Comparison of ENCODE assay signal across 8 mouse cellular contexts in the genomic region with DNA sequence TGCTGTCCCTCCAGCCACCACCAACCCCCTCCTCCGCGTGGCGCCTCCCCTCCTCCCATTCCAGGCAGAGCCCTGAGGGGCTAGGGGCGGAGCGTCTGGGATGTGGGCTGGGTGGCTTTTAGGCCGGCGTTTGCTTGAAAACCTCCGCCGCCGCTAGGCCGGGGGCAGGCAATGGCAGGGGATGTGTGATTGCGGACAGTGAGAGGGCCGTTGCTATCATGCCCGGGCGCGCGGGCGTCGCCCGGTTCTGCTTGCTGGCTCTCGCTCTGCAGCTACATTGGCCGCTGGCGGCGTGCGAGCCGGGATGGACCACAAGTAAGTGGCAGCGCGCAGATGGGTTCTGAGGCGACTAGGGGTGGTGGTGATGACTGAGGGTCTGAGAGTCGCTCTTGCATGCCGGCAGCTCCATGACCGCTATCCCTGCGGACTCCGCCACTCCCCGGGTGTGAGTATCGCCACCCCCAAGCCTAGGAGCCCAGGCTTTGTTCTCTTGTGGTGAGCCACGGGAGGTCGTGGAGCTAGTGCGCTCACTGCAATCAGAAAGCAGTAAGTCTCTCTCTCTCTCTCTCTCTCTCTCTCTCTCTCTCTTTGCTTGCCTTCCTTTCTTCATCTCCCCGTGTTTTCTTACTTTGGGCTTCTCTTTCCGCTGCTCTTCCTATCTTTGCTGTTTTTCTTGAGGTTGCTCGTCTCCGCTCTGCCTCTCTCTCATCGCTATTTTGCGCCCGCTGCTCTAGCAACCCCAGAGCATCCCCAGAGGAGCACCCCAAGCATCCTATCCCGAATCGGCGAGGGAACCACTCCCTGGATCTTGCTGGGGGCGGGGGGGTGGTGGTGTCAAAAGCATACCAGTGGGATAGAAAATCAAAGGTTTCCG. TPM values are rescaled to one million over a fixed set of nuclear protein-coding genes. Genes with fewer than 3 reads are reported as not detected.
DNase-seq lines count a peak whose midpoint lies in the region; ATAC-seq and TF ChIP-seq lines count a peak whose summit lies in the region.

A gene (plus strand): TSS at position 97 of the 874 bp plus-strand sequence.

- TF ChIP-seq POLR2A in lung, adult 2 months (IDR thresholded peaks at IDR 0.05; ENCODE audit: borderline replicate concordance, extremely low read depth, low read depth, low read length) = peak; percentile 69; the same call in 1 of the 2 replicates

- H3K4me2 ChIP-seq in forebrain, embryonic 16.5 days (ENCODE audit: low read length) = peak within 1 kb of the TSS; percentile 64
- H3K4me2 ChIP-seq in neural tube, embryonic 15.5 days = peak within 1 kb of the TSS; percentile 68

- H3K4me1 ChIP-seq in E14TG2a.4 (replicated peaks; ENCODE audit: low read depth, low read length) = peaks cover 71% of the 10 kb centered on the region
- H3K4me1 ChIP-seq in forebrain, embryonic 16.5 days (replicated peaks; ENCODE audit: control insufficient read depth, insufficient read depth, low read length) = peaks cover 18% of the 10 kb centered on the region
- peaks cover 6% of the 10 kb centered on the region for H3K4me1 ChIP-seq in lung, adult 2 months (ENCODE audit: control insufficient read depth, insufficient read depth, low read length)
- H3K4me1 ChIP-seq in neural tube, embryonic 15.5 days = peaks cover 26% of the 10 kb centered on the region

- H3K9ac ChIP-seq in forebrain, embryonic 16.5 days (replicated peaks; ENCODE audit: low read depth, low read length) = peak within 1 kb of the TSS; percentile 98
- H3K9ac ChIP-seq in neural tube, embryonic 15.5 days (replicated peaks) = peak within 1 kb of the TSS; percentile 81

- WGBS in forebrain, embryonic 16.5 days = under 1% methylated on average over 51 of the region's 51 CpGs
- 1% methylated on average over 49 of the region's 51 CpGs for WGBS in lung, adult 2 months
- WGBS in neural tube, embryonic 15.5 days = under 1% methylated on average over 50 of the region's 51 CpGs

- peak; percentile 90 for ATAC-seq in forebrain, embryonic 16.5 days
- ATAC-seq in neural tube, embryonic 15.5 days (ENCODE audit: low FRiP score) = peak; percentile 90

- TF ChIP-seq CTCF in E14TG2a.4 (conservative IDR thresholded peaks at IDR 0.05; ENCODE audit: low read length) = no peak
- TF ChIP-seq CTCF in lung, adult 2 months (IDR thresholded peaks at IDR 0.05; ENCODE audit: insufficient read depth, low read length) = no peak

- H3K27me3 ChIP-seq in E14TG2a.4 (ENCODE audit: insufficient read depth, low read length) = no peaks in the 10 kb centered on the region
- H3K27me3 ChIP-seq in forebrain, embryonic 16.5 days (replicated peaks; ENCODE audit: control insufficient read depth, insufficient read depth, low read length) = no peaks in the 10 kb centered on the region
- no peaks in the 10 kb centered on the region for H3K27me3 ChIP-seq in neural tube, embryonic 15.5 days (replicated peaks)

- intact Hi-C loops in heart, postnatal 14 days (cut with DNase I) = loop anchor here (1.0 kb wide), 1 partner anchor 71 kb away; no protein-coding TSS in a partner anchor

- H3K4me3 ChIP-seq in E14TG2a.4 (replicated peaks; ENCODE audit: low read length) = peak within 1 kb of the TSS; percentile 89
- peak within 1 kb of the TSS; percentile 73 for H3K4me3 ChIP-seq in forebrain, embryonic 16.5 days (replicated peaks; ENCODE audit: low read length)
- peak within 1 kb of the TSS; percentile 77 for H3K4me3 ChIP-seq in lung, adult 2 months (replicated peaks; ENCODE audit: extremely low read depth, low read depth, low read length)
- H3K4me3 ChIP-seq in neural tube, embryonic 15.5 days (replicated peaks) = peak within 1 kb of the TSS; percentile 64

- peak within 1 kb of the TSS; percentile 81 for H3K27ac ChIP-seq in forebrain, embryonic 16.5 days (ENCODE audit: low read length)
- H3K27ac ChIP-seq in neural tube, embryonic 15.5 days (replicated peaks) = peak within 1 kb of the TSS; percentile 92

- peaks cover 6% of the 10 kb centered on the region for H3K36me3 ChIP-seq in E14TG2a.4 (ENCODE audit: insufficient read depth, low read length)
- H3K36me3 ChIP-seq in forebrain, embryonic 16.5 days (ENCODE audit: control insufficient read depth, insufficient read depth) = no peaks in the 10 kb centered on the region
- peaks cover 4% of the 10 kb centered on the region; the same call in 1 of the 2 replicates for H3K36me3 ChIP-seq in neural tube, embryonic 15.5 days

- peak; percentile 70 for DNase-seq in cerebellum, adult 11-12 months
- peak; percentile 85 for DNase-seq in heart, postnatal 14 days
- peak; percentile 34 to 45 for DNase-seq in layer of hippocampus, adult 8-10 months (ENCODE audit: low spot score in 2 of 2)
- peak; percentile 72 for DNase-seq in lung, adult 2 months
- peak; percentile 52 for DNase-seq in thymus, postnatal 0 days (ENCODE audit: low spot score)

- no peaks in the 10 kb centered on the region for H3K9me3 ChIP-seq in E14TG2a.4 (ENCODE audit: low read length)
- H3K9me3 ChIP-seq in forebrain, embryonic 16.5 days (ENCODE audit: control insufficient read depth, low read length) = no peaks in the 10 kb centered on the region
- H3K9me3 ChIP-seq in neural tube, embryonic 15.5 days (replicated peaks) = no peaks in the 10 kb centered on the region

RNA-seq across cellular contexts. Expression of the gene that starts here (rescaled TPM):
- 9.7 and 10.8 TPM in 2 replicates for polyA plus RNA-seq in forebrain, embryonic 16.5 days (2015; fragmentation: Nextera tagmentation; extraction: Ambion mirVana)
- 10 to 100 TPM; 56.8 to 77.7 TPM for total RNA-seq in heart, postnatal 14 days (2021)
- total RNA-seq in layer of hippocampus, adult 8-10 months (2022) = 10 to 100 TPM; 10.1 to 14.1 (median 11.2) TPM
- polyA plus RNA-seq in lung, adult 2 months (2012; rRNA removed) = 24.3 and 29.4 TPM in 2 replicates
- 13.7 and 16.8 TPM in 2 replicates for polyA plus RNA-seq in neural tube, embryonic 15.5 days (2015; fragmentation: Nextera tagmentation; extraction: Ambion mirVana)
- polyA plus RNA-seq in thymus, postnatal 0 days (2015; fragmentation: Nextera tagmentation; extraction: Ambion mirVana) = 6.5 and 6.7 TPM in 2 replicates

Comparison
In these comparisons a context has a peak if more than half of its experiments do, and no peak if none do; other contexts are left out.
1. Peak in every context shown above with its lines: DNase-seq, ATAC-seq, H3K4me3 ChIP-seq and H3K27ac ChIP-seq.